Mouse (Mus musculus): Measurements from ENCODE around the gene Lta.

Lta gene

GRCm38 (mm10) chr17:35185639-35186611, 19.2 kb downstream of the Lta start:
- in situ Hi-C loops (cut with MboI) = no loop called here

GRCm38 (mm10) chr17:35180093-35180492, 25.1 kb downstream of the Lta start:
- in situ Hi-C loops (cut with MboI) = no loop called here

DNA sequence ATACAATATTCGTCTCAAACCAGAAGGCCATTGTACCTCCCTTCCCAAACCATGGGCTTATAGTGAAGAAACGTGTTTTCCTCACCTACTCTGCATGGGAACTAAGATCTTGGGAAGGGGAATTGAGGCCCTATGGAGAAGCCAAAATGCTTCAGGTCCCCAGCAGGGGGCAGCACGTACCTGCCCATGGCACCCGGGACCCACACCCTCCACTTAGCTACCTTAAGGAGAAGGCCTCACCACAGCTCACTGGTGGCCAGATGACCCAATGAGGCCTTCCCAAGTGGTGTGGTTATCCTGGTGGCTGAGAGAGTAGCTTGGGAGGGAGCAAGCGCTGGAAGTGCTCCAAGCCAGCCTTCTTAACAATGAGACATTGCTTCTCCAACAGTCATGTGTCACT, 26.6 kb downstream of the Lta start:
- in situ Hi-C loops (cut with MboI) = no loop called here

- in situ Hi-C loops (cut with MboI) = no loop called here
These were observed 29.2 kb downstream of the Lta start, which contains the start of gene Aif1 for GRCm38 (mm10) chr17:35175968-35176367. Gene Aif1, minus strand, starts transcription at chr17:35176068.

DNA sequence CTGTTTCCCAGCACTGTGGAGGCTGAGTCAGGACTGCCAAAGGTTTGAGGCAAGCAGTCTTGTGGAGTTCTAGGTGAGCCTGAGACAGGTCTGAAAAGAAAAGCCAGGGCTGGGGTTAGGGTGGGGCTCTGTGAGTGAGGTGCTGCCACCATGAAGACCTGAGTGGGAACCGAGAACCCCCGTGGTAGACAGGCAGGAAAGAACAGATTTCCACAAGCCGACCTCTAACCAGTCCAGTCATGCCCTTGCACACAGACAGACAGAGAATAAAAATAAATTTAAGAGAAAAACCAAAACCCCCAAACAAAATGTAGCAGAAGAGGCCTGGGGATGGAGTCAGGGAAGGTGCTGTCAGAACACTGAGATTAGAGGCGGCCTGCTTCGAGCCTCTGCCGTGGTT, 29.8 kb downstream of the Lta start:
- in situ Hi-C loops (cut with MboI) = no loop called here

- in situ Hi-C loops (cut with MboI) = no loop called here
These were observed 30.8 kb downstream of the Lta start for GRCm38 (mm10) chr17:35174201-35174977.

DNA sequence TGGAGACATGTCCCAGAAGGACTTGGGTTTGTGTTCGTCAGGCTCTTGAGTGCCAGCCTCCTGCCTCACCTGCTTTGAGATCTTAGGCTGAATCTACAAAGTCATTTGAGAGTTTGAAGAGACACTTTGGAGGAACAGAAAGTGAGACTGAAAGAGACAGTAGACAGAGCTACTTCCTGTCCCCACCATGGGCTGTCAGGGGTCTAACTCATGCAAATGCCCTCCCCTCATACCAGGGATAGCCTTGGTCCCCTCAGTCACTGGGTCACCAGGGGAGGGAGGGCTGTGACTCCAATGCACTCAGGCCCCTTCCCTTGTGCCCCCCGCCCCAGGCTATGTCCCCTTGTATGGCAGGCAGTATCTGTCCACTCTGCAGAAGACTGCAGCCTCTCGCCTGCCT, 31.8 kb downstream of the Lta start:
- in situ Hi-C loops (cut with MboI) = no loop called here

DNA sequence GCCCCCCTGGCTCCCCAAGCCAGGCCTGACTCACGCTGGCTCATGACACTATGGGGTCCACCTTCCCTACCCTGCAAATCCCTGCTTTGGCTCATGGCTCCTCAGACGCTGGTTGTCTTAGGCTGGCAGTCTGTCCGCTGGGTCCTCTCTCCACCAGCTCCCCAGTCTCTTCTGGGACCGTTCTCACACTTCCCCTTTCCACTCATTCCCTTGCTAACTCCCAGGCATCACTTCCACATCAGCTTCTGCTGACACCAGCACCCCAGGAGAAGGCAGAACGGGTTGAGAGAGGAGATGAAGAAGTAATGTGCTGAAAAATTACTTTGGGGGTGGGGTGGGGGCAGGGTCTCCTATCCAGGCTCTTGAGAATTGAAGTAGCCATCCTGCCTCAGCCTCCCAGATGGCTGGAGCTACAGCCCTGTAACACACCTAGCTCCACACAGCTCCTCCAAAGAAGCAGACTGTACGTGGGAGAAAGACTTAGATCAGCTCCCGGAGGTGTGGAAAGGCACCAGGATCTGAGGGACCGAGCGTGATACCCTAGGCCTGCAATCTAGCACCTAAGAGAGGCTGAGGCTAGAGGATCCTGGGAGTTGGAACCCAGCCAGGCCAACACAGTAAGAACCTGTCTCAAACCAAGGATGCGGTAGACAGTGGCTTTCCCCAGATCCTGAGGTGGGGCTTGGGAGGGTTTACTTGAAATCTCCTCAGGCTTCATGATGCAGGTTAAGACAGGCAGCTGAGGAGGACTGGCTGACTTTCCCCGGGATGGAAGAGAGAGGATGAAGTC, 32.5 kb downstream of the Lta start:
- in situ Hi-C loops (cut with MboI) = no loop called here

- in situ Hi-C loops (cut with MboI) = loop anchor here (5.0 kb wide), 1 partner anchor 64 kb away; the partner anchor contains the start of gene Atp6v1g2
These were observed 36.5 kb downstream of the Lta start for GRCm38 (mm10) chr17:35168541-35169207.

GRCm38 (mm10) chr17:35167794-35168193, 37.4 kb downstream of the Lta start:
- in situ Hi-C loops (cut with MboI) = loop anchor here (5.0 kb wide), 1 partner anchor 65 kb away; the partner anchor contains the start of gene Atp6v1g2

- in situ Hi-C loops (cut with MboI) = loop anchor here (5.0 kb wide), 1 partner anchor 66 kb away; the partner anchor contains the start of gene Atp6v1g2
These were observed 38.7 kb downstream of the Lta start for GRCm38 (mm10) chr17:35166352-35167035.

DNA sequence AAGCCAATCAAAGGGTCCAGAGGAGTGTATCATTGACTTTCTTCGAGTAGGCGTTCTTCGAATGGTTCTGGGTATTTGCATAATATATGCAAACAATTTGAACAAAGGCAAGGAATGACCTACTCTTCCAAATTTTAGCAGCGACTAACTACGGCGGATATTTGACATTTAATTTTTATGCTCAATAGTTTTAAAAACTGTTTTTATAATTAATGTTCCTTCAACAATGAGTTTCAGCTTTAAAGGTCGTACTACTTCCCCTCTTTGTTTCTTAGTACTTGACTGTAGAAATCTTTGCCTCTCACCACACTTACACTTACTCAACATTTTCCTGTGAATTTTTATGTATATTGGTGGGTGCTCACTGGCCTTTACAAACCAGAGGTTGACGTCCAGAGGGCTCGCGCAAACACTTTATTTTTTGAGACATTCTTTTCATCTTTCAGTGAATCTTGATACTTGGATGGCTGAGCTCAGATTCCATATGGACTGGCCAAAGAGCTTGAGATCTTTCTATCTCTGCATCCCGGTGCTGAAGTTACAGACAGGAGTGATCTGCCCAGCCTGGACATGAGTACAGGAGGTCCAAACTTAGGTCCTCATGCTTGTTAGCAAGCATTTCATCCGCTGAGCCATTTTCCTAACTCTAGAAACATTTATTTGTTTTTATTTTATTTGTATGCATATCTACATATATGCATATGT, 39.5 kb downstream of the Lta start:
- in situ Hi-C loops (cut with MboI) = loop anchor here (5.0 kb wide), 1 partner anchor 67 kb away; the partner anchor contains the start of gene Atp6v1g2

DNA sequence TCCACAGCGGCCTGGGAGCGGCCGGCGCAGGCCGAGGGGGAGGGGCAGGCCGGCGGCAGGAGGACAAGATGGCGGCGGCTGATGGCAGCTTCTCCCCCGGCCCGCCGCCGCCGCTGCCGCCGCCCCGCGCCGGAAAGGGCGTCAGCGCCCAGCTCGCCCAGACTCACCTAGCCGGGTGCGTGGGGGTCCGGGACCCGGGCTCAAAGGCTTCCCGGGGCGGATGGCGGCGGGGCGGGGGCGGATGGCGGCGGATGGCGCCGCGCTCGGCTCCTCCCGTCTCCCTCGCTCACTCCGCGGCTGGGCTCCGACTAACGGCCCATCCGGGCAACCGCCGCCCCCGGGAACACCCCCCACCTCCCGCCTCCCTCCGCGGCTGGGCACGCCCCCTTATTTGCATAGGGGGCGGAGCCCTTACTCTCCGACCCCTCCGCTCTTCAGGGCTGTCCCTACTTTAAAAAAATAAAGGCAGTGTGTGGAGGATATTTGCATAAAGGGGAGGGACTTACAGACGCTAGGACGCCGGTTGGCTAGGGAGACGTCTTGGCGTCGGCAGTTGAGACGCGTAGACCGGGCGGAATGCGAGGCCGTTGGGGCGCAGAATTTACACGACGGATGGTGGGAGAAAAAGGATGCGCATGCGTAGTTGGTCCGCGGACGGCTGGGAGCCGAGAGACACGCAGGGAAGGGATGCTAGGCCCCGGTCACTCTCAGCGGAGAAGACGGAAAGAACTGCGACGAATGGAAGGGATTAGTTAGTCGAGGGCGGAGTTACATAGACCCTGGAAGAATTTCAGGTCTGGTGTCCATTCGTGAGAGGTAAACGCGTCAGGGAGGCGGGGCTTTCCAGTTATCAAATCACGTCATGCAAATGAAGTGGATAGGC, 40.3 kb downstream of the Lta start, which contains the start of gene Prrc2a:
Gene Prrc2a, minus strand, starts transcription at position 330 of the 883 bp plus-strand sequence.
- in situ Hi-C loops (cut with MboI) = loop anchor here (5.0 kb wide), 1 partner anchor 67 kb away; the partner anchor contains the start of gene Atp6v1g2

DNA sequence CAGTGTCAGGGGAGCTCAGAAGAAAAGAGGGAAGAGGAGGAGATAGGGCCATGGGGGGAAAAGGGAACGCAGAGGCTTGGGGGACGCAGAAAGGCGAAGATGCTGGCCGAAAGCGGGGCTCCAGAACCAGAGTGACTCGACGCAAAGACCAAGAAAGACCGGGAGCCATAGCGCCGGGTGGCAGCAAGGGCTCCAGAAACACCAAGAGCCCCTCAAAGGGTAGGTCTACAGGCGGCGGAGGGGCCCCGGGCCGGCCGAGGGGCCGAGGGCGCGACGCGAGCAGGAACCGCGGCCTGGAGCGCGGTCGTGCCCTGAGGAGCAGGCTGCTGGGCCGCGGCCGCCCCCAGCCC, 41.0 kb downstream of the Lta start:
- in situ Hi-C loops (cut with MboI) = no loop called here

- in situ Hi-C loops (cut with MboI) = no loop called here
These were observed 41.6 kb downstream of the Lta start for GRCm38 (mm10) chr17:35163326-35164081.

DNA sequence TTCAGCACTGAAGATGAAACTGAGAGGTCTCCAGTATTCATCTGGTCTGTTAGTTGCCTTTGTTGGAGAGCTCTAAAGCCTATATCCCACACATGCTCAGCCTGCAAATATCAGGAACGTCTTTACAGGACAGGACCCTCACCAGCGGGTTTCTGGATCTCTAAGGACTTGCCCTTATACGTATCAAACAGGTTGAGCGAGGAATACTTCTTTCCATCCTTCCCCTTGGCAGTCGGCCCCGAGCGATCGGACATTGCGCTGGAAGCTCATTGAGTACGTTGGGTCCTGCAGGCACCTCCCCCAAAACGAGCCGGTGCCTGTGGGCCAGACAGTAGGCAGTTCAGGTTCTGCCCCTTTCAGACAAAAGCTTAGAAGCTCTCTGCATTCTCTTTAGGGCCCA, 42.4 kb downstream of the Lta start:
- in situ Hi-C loops (cut with MboI) = no loop called here

GRCm38 (mm10) chr17:35162121-35162520, 43.0 kb downstream of the Lta start:
- in situ Hi-C loops (cut with MboI) = no loop called here

- in situ Hi-C loops (cut with MboI) = no loop called here
These were observed 43.7 kb downstream of the Lta start for GRCm38 (mm10) chr17:35161421-35161820.

Data from mature B cell (primary cell).